Mouse (Mus musculus): ENCODE measurements around the gene Sestd1.

Sestd1 gene

GRCm38 (mm10) chr2:77280512-77281409 is at the start of gene Sestd1:
Gene Sestd1, minus strand, starts transcription at chr2:77280592.
- no peak for DNase-seq (ENCODE audit: low spot score in 2 of 2)

GRCm38 (mm10) chr2:77327246-77327645 is 46.9 kb upstream of the Sestd1 start:
- DNase-seq (ENCODE audit: low spot score in 2 of 2): no peak

- DNase-seq (ENCODE audit: low spot score in 2 of 2): no peak
Observed at GRCm38 (mm10) chr2:77323739-77324138, 43.3 kb upstream of the Sestd1 start.

GRCm38 (mm10) chr2:77323156-77323555 is 42.8 kb upstream of the Sestd1 start:
- no peak for DNase-seq (ENCODE audit: low spot score in 2 of 2)

GRCm38 (mm10) chr2:77319196-77319595 is 38.8 kb upstream of the Sestd1 start:
- no peak for DNase-seq (ENCODE audit: low spot score in 2 of 2)

GRCm38 (mm10) chr2:77316961-77317360 is 36.6 kb upstream of the Sestd1 start:
- DNase-seq (ENCODE audit: low spot score in 2 of 2): no peak

GRCm38 (mm10) chr2:77313846-77314245 is 33.5 kb upstream of the Sestd1 start:
- no peak for DNase-seq (ENCODE audit: low spot score in 2 of 2)

GRCm38 (mm10) chr2:77312616-77313015 is 32.2 kb upstream of the Sestd1 start:
- DNase-seq (ENCODE audit: low spot score in 2 of 2): no peak

GRCm38 (mm10) chr2:77309313-77309712 is 28.9 kb upstream of the Sestd1 start:
- DNase-seq (ENCODE audit: low spot score in 2 of 2): no peak

GRCm38 (mm10) chr2:77304494-77304893 is 24.1 kb upstream of the Sestd1 start:
- DNase-seq (ENCODE audit: low spot score in 2 of 2): no peak

GRCm38 (mm10) chr2:77303716-77304115 is 23.3 kb upstream of the Sestd1 start:
- DNase-seq (ENCODE audit: low spot score in 2 of 2): no peak

GRCm38 (mm10) chr2:77302655-77303348 is 22.4 kb upstream of the Sestd1 start:
- no peak for DNase-seq (ENCODE audit: low spot score in 2 of 2)

- no peak for DNase-seq (ENCODE audit: low spot score in 2 of 2)
Observed at GRCm38 (mm10) chr2:77301687-77302389, 21.4 kb upstream of the Sestd1 start.

- DNase-seq (ENCODE audit: low spot score in 2 of 2): no peak
Observed at GRCm38 (mm10) chr2:77289701-77290100, 9.3 kb upstream of the Sestd1 start.

GRCm38 (mm10) chr2:77286755-77287154 is 6.4 kb upstream of the Sestd1 start:
- DNase-seq (ENCODE audit: low spot score in 2 of 2): no peak

GRCm38 (mm10) chr2:77284281-77284899 is 4.0 kb upstream of the Sestd1 start:
- no peak for DNase-seq (ENCODE audit: low spot score in 2 of 2)

GRCm38 (mm10) chr2:77279861-77280511 is 406 bp downstream of the Sestd1 start:
- DNase-seq (ENCODE audit: low spot score in 2 of 2): no peak

- no peak for DNase-seq (ENCODE audit: low spot score in 2 of 2)
Observed at GRCm38 (mm10) chr2:77277272-77277671, 3.1 kb downstream of the Sestd1 start.

- no peak for DNase-seq (ENCODE audit: low spot score in 2 of 2)
Observed at GRCm38 (mm10) chr2:77275851-77276250, 4.5 kb downstream of the Sestd1 start.

- DNase-seq (ENCODE audit: low spot score in 2 of 2): no peak
Observed at GRCm38 (mm10) chr2:77274976-77275641, 5.3 kb downstream of the Sestd1 start.

- DNase-seq (ENCODE audit: low spot score in 2 of 2): no peak
Observed at GRCm38 (mm10) chr2:77272953-77273352, 7.4 kb downstream of the Sestd1 start.
